Mouse (Mus musculus) kidney, postnatal 0 days (tissue): Measurements from ENCODE around the gene Shc3. TPM values are rescaled to one million over a fixed set of nuclear protein-coding genes. Genes with fewer than 3 reads are reported as not detected.
A peak's percentile ranks its signal among the peaks of the same experiment; 100 is the strongest.

Source experiments
- ATAC-seq: fragments of 200-750 bp; cut with Nextera tagmentation; replicated peaks from 2 replicates; pipeline ENCODE4 v1.8.0; 2017; ENCODE audit warnings: low read depth, moderate number of reproducible peaks, moderate TSS enrichment, moderate library complexity; ENCODE audit not compliant: low FRiP score
- DNase-seq: peaks from one replicate; pipeline ENCODE4 v3.0.0-alpha.2; 2016; ENCODE audit warnings: low spot score
- H3K27ac ChIP-seq: fragments of 300-500 bp; sonication (generic); 2 replicates; pipeline ENCODE4 v1.5.1; 2014; ENCODE audit warnings: mild to moderate bottlenecking
- H3K27me3 ChIP-seq: fragments of 300-500 bp; sonication (generic); 2 replicates; pipeline ENCODE4 v1.6.1; 2014; ENCODE audit warnings: low read length, mixed read lengths; ENCODE audit not compliant: insufficient read depth
- H3K36me3 ChIP-seq: fragments of 300-500 bp; sonication (generic); 2 replicates; pipeline ENCODE4 v1.6.1; 2014; ENCODE audit warnings: low read length, mixed read lengths; ENCODE audit not compliant: insufficient read depth
- H3K4me1 ChIP-seq: fragments of 300-500 bp; sonication (generic); replicated peaks from 2 replicates; pipeline ENCODE4 v1.6.1; 2014; ENCODE audit warnings: antibody characterized with exemption, low read length, mixed read lengths; ENCODE audit not compliant: insufficient read depth
- H3K4me2 ChIP-seq: fragments of 300-500 bp; sonication (generic); 2 replicates; pipeline ENCODE4 v1.6.1; 2014; ENCODE audit warnings: mild to moderate bottlenecking, low read length, moderate library complexity, mixed read lengths
- H3K4me3 ChIP-seq: fragments of 300-500 bp; sonication (generic); replicated peaks from 2 replicates; pipeline ENCODE4 v1.5.1; 2014; ENCODE audit warnings: low read depth, low read length
- H3K9ac ChIP-seq: fragments of 300-500 bp; sonication (generic); 2 replicates; pipeline ENCODE4 v1.6.1; 2014; ENCODE audit warnings: low read depth, low read length
- H3K9me3 ChIP-seq: fragments of 300-500 bp; sonication (generic); replicated peaks from 2 replicates; pipeline ENCODE4 v1.6.1; 2016; ENCODE audit warnings: low read length, inconsistent platforms, mixed read lengths
- CTCF ChIP-seq: IDR thresholded peaks from 2 replicates; pipeline ENCODE4 v1.5.1; 2016; ENCODE audit warnings: antibody characterized with exemption, low read depth, mild to moderate bottlenecking, moderate library complexity
- WGBS: fragments of 180-500 bp; shearing (Covaris S2); extraction: QIAGEN DNeasy Blood & Tissue Kit; methylation state at CpG from one replicate; pipeline ENCODE4 v1.1.7; 2014; 5-methylcytosine and 5-hydroxymethylcytosine counted together
- polyA plus RNA-seq: library from polyadenylated mRNA; unstranded; fragments of >200 nt; fragmentation: Nextera tagmentation; extraction: Ambion mirVana; gene quantifications from 2 replicates; pipeline ENCODE4 v1.2.1, GENCODE M21; 2015

The Shc3 gene
- polyA plus RNA-seq, 1 experiment from 2014 or later = 0.34 TPM

DNA sequence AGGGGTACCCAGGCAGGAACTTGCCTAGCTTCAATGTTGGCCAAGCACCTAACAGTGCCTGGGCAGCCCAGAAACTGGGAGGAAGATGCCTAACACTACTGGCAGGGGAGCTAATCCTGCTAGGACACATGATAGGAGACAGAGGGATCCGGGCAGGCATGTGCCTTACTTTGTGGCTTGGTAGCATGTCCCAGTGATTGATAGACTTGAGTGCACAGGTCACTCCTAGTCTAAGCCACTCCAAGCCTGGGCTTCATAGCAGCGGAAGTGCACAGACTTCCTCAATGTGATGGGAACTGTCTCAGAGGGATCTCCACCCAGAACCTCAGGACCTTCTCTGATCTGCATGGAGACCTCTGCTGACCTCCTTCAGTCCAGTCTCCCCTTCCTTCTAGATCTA lies 134.1 kb downstream of the Shc3 start:
- 17% methylated on average over 2 of the region's 2 CpGs for WGBS
- ATAC-seq = no peak

DNA sequence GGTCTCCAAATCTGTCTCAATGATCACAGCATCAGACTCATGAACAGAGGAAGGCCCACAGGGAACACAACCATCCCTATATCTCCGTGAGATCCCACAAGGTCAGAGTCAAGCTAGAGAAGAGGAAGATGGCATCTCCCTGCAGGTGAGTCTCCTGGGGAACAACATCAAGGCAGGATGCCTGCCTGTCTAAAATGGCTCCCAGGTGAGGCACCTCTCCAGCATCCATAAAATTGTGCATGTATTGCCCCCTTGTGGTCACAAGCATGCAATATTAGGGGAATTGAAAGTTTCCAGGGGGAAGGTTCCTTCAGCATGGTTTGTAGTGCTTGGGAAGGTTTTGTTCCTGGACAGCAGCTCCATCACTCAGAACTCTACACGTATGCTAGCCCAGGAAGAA lies 134.8 kb downstream of the Shc3 start:
- no peak for ATAC-seq

More for the DNA sequence above, 134.1 kb downstream of the Shc3 start:
- TF ChIP-seq CTCF = no peak
- Histone ChIP-seq H3K27me3 (no peaks in the 10 kb centered on the region), H3K9me3 (no peaks in the 10 kb centered on the region), H3K4me2 (no peak overlapping the region), H3K27ac (no peak overlapping the region), H3K4me3 (no peak overlapping the region), H3K4me1 (no peaks in the 10 kb centered on the region), H3K9ac (no peak overlapping the region), H3K36me3 (no peaks in the 10 kb centered on the region)
- DNase-seq = peak; percentile 34

DNA sequence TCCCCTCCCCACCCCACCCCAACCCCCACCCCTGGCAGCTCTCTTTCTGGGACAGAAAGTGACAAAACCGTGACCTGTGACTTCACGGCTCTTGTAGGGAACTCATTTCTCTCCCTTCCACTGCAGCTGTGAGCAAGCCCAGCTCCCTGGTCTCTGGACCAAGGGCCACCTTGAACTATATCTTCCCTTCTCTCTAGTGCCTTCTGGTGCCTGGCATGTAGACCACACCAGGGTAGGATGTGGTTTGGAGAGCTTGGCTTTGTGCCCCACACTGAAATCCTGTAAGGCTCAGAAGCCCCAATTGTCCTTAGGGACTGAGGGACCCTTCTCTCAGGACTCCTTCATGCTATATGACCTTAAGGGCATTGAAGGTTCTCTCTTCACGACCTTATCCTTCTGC lies 135.8 kb downstream of the Shc3 start:
- WGBS = 56% methylated on average over 3 of the region's 3 CpGs
- H3K27ac ChIP-seq = no peak overlapping the region
- no peak for ATAC-seq
- no peak for DNase-seq
- no peaks in the 10 kb centered on the region for H3K27me3 ChIP-seq
- no peak overlapping the region for H3K4me3 ChIP-seq
- H3K36me3 ChIP-seq = no peaks in the 10 kb centered on the region
- no peak for TF ChIP-seq CTCF
- H3K9ac ChIP-seq = no peak overlapping the region
- no peak overlapping the region for H3K4me2 ChIP-seq
- no peaks in the 10 kb centered on the region for H3K4me1 ChIP-seq
- no peaks in the 10 kb centered on the region for H3K9me3 ChIP-seq

More for the DNA sequence above, 134.8 kb downstream of the Shc3 start:
- TF ChIP-seq CTCF = peak; percentile 67
- Histone ChIP-seq H3K9me3 (no peaks in the 10 kb centered on the region), H3K4me2 (no peak overlapping the region), H3K4me3 (no peak overlapping the region), H3K4me1 (no peaks in the 10 kb centered on the region), H3K36me3 (no peaks in the 10 kb centered on the region), H3K9ac (no peak overlapping the region), H3K27ac (no peak overlapping the region), H3K27me3 (no peaks in the 10 kb centered on the region)
- DNase-seq = peak; percentile 29
- WGBS = 64% methylated on average over 2 of the region's 2 CpGs

DNA sequence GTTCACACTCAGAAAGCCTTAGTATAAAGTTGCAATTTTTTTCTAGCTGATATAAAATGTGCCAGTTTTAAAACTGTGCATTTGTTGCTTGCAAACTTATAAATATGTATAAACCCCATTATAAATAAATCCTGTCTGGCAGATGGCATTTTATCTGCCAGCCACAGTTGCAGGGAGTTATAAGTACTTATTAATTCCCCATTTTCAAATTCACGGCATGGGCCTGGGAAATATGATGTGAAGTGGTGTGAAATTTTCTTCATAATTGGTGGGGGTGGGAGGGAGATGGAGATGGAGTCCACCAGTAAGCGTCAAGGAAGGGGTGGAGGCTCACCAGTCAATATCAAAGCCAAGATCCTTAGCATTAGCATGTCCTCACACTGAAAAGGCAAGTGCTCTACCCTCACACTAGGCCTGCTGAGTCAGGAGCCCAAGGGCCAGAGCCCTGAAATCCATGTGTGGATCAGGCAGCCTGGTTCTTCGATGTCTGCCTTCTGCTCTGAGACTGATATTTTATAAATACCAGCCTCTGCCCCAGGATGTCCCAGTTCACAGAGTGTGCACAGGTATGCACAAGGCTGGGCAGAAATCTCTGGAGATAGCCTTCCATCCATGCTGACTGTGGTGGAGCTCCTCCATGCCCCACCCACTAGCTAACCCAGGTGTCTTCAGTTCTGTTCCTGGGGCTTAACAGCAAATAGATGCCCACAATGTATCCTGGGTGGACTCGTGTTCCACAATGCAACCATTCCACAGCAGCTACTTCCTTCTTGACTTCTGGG lies 143.4 kb downstream of the Shc3 start:
- no peak overlapping the region for H3K9ac ChIP-seq
- H3K27ac ChIP-seq = no peak overlapping the region
- ATAC-seq (no peak), DNase-seq (no peak)
- no peaks in the 10 kb centered on the region for H3K36me3 ChIP-seq
- no peak overlapping the region for H3K4me2 ChIP-seq
- WGBS = 82% methylated on average over 4 of the region's 4 CpGs
- no peak for TF ChIP-seq CTCF
- no peaks in the 10 kb centered on the region for H3K27me3 ChIP-seq
- no peaks in the 10 kb centered on the region for H3K9me3 ChIP-seq
- H3K4me3 ChIP-seq = no peak overlapping the region
- 0 out of 2 replicates have a peak, but pooled peaks cover 2% of the 10 kb centered on the region for H3K4me1 ChIP-seq

DNA sequence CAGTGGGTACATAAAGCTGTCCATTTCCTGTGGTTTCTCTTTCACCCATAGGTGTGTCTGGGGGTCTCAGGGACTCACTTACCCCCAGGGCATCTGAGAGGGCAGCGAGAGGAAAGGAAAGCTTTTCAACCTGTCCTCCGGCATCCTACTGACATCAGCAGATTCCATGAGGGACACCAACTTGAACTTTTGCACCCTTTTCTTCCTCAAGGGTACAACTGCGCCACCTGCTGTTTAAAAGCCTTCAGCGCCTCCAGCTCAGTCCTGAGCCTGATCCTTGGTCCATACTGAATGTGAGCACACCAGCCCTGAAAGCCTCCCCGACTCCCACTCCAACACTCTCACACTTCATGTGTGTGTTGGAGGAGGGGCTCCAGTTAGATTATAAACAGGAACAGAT lies 144.6 kb downstream of the Shc3 start:
- TF ChIP-seq CTCF = peak; percentile 87
- H3K4me2 ChIP-seq = peak overlapping the region; percentile 39; the same call in 1 of the 2 replicates
- peak; percentile 57 for ATAC-seq
- no peak overlapping the region for H3K4me3 ChIP-seq
- H3K36me3 ChIP-seq = no peaks in the 10 kb centered on the region; the same call in 1 of the 2 replicates
- no peaks in the 10 kb centered on the region for H3K9me3 ChIP-seq
- no peak overlapping the region for H3K27ac ChIP-seq
- no peaks in the 10 kb centered on the region for H3K27me3 ChIP-seq
- DNase-seq = peak; percentile 88
- WGBS = 14% methylated on average over 5 of the region's 5 CpGs
- 0 out of 2 replicates have a peak, but pooled peaks cover 2% of the 10 kb centered on the region for H3K4me1 ChIP-seq
- H3K9ac ChIP-seq = no peak overlapping the region

DNA sequence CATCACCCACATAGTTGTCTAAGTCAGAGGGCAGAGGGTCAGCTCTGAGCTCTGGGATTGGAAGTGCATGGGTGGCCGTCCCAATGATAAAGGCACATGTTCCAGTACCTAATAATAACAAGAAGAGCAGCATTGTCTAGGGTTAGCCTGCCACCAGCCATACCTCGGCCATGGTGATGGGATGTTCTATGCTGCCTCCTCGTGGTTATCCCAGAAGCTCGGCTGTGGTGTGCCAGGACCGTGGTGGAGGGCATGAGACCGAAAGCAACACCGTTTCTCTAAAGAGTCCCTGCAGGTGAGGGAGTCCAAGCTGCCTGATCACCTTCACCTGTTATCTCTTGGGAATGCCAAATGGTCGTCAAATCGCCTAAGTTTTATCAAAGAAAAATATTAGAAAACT lies 145.6 kb downstream of the Shc3 start:
- ATAC-seq (no peak), DNase-seq (no peak)
- Histone ChIP-seq H3K4me1 (0 out of 2 replicates have a peak, but pooled peaks cover 3% of the 10 kb centered on the region), H3K27ac (no peak overlapping the region), H3K4me3 (no peak overlapping the region), H3K9ac (no peak overlapping the region), H3K4me2 (no peak overlapping the region), H3K36me3 (no peaks in the 10 kb centered on the region; the same call in 1 of the 2 replicates), H3K9me3 (no peaks in the 10 kb centered on the region), H3K27me3 (no peaks in the 10 kb centered on the region)
- TF ChIP-seq CTCF = peak; percentile 5; the same call in 1 of the 2 replicates
- 73% methylated on average over 9 of the region's 9 CpGs for WGBS
